Mouse (Mus musculus): ENCODE results near the gene Spib. TPM values are rescaled to one million over a fixed set of nuclear protein-coding genes. Genes with fewer than 3 reads are reported as not detected.

Gene Spib
- not detected for polyA plus RNA-seq (2014; fragmentation: Illumina TruSeq; extraction: RNeasy Lipid Tissue Mini Kit (QIAGEN cat#74804); ENCODE audit: low read depth, low replicate concordance)

GRCm38 (mm10) chr7:44531946-44532732, at the start of gene Spib:
Gene Spib (minus strand): TSS chr7:44532071.

GRCm38 (mm10) chr7:44572213-44572701, 40.4 kb upstream of the Spib start, which contains the start of gene Napsa:
Gene Napsa (plus strand): TSS chr7:44572380.

GRCm38 (mm10) chr7:44553826-44554225, 22.0 kb upstream of the Spib start, which contains the start of gene Nr1h2:
Gene Nr1h2 (minus strand): TSS chr7:44553951.

GRCm38 (mm10) chr7:44548497-44549087, 16.7 kb upstream of the Spib start, which contains the start of gene Pold1:
Gene Pold1 (minus strand): TSS chr7:44548849.

GRCm38 (mm10) chr7:44524502-44524901, 7.4 kb downstream of the Spib start, which contains the start of gene Mybpc2:
Gene Mybpc2 (minus strand): TSS chr7:44524656.

GRCm38 (mm10) chr7:44495992-44496770, 35.7 kb downstream of the Spib start, which contains the start of the genes Emc10 and Fam71e1:
Gene Emc10 (minus strand): TSS chr7:44496529.
Gene Fam71e1 (plus strand): TSS chr7:44496581.

Other genes starting within 250 kb of the Spib start
- gene Clec11a, start 225.2 kb downstream of the Spib start, polyA plus RNA-seq (2014; fragmentation: Illumina TruSeq; extraction: RNeasy Lipid Tissue Mini Kit (QIAGEN cat#74804); ENCODE audit: low read depth, low replicate concordance) = 1.8 TPM
- not detected for gene Shank1, start 221.8 kb downstream of the Spib start, polyA plus RNA-seq (2014; fragmentation: Illumina TruSeq; extraction: RNeasy Lipid Tissue Mini Kit (QIAGEN cat#74804); ENCODE audit: low read depth, low replicate concordance)
- not detected for gene Syt3, start 148.0 kb downstream of the Spib start, polyA plus RNA-seq (2014; fragmentation: Illumina TruSeq; extraction: RNeasy Lipid Tissue Mini Kit (QIAGEN cat#74804); ENCODE audit: low read depth, low replicate concordance)
- gene 1700008O03Rik, start 146.3 kb downstream of the Spib start, polyA plus RNA-seq (2014; fragmentation: Illumina TruSeq; extraction: RNeasy Lipid Tissue Mini Kit (QIAGEN cat#74804); ENCODE audit: low read depth, low replicate concordance) = not detected
- not detected for gene Lrrc4b, start 103.1 kb downstream of the Spib start, polyA plus RNA-seq (2014; fragmentation: Illumina TruSeq; extraction: RNeasy Lipid Tissue Mini Kit (QIAGEN cat#74804); ENCODE audit: low read depth, low replicate concordance)
- gene Aspdh, start 66.7 kb downstream of the Spib start, polyA plus RNA-seq (2014; fragmentation: Illumina TruSeq; extraction: RNeasy Lipid Tissue Mini Kit (QIAGEN cat#74804); ENCODE audit: low read depth, low replicate concordance) = 1.7 TPM
- 1.0 TPM for gene Josd2, start 64.1 kb downstream of the Spib start, polyA plus RNA-seq (2014; fragmentation: Illumina TruSeq; extraction: RNeasy Lipid Tissue Mini Kit (QIAGEN cat#74804); ENCODE audit: low read depth, low replicate concordance)
- gene Emc10, start 35.5 kb downstream of the Spib start, polyA plus RNA-seq (2014; fragmentation: Illumina TruSeq; extraction: RNeasy Lipid Tissue Mini Kit (QIAGEN cat#74804); ENCODE audit: low read depth, low replicate concordance) = 1.4 TPM
- gene Fam71e1, start 35.5 kb downstream of the Spib start, polyA plus RNA-seq (2014; fragmentation: Illumina TruSeq; extraction: RNeasy Lipid Tissue Mini Kit (QIAGEN cat#74804); ENCODE audit: low read depth, low replicate concordance) = not detected
- gene Mybpc2, start 7.4 kb downstream of the Spib start, polyA plus RNA-seq (2014; fragmentation: Illumina TruSeq; extraction: RNeasy Lipid Tissue Mini Kit (QIAGEN cat#74804); ENCODE audit: low read depth, low replicate concordance) = not detected
- not detected for gene Pold1, start 16.8 kb upstream of the Spib start, polyA plus RNA-seq (2014; fragmentation: Illumina TruSeq; extraction: RNeasy Lipid Tissue Mini Kit (QIAGEN cat#74804); ENCODE audit: low read depth, low replicate concordance)
- 1.3 TPM for gene Nr1h2, start 21.9 kb upstream of the Spib start, polyA plus RNA-seq (2014; fragmentation: Illumina TruSeq; extraction: RNeasy Lipid Tissue Mini Kit (QIAGEN cat#74804); ENCODE audit: low read depth, low replicate concordance)
- gene Napsa, start 40.3 kb upstream of the Spib start, polyA plus RNA-seq (2014; fragmentation: Illumina TruSeq; extraction: RNeasy Lipid Tissue Mini Kit (QIAGEN cat#74804); ENCODE audit: low read depth, low replicate concordance) = 869 TPM
- gene Kcnc3, start 58.6 kb upstream of the Spib start, polyA plus RNA-seq (2014; fragmentation: Illumina TruSeq; extraction: RNeasy Lipid Tissue Mini Kit (QIAGEN cat#74804); ENCODE audit: low read depth, low replicate concordance) = 2.7 TPM
- gene Myh14, start 138.8 kb upstream of the Spib start, polyA plus RNA-seq (2014; fragmentation: Illumina TruSeq; extraction: RNeasy Lipid Tissue Mini Kit (QIAGEN cat#74804); ENCODE audit: low read depth, low replicate concordance) = 0.12 TPM
- not detected for gene Izumo2, start 176.7 kb upstream of the Spib start, polyA plus RNA-seq (2014; fragmentation: Illumina TruSeq; extraction: RNeasy Lipid Tissue Mini Kit (QIAGEN cat#74804); ENCODE audit: low read depth, low replicate concordance)
- gene Vrk3, start 216.3 kb upstream of the Spib start, polyA plus RNA-seq (2014; fragmentation: Illumina TruSeq; extraction: RNeasy Lipid Tissue Mini Kit (QIAGEN cat#74804); ENCODE audit: low read depth, low replicate concordance) = 11.6 TPM
- gene Zfp473, start 219.0 kb upstream of the Spib start, polyA plus RNA-seq (2014; fragmentation: Illumina TruSeq; extraction: RNeasy Lipid Tissue Mini Kit (QIAGEN cat#74804); ENCODE audit: low read depth, low replicate concordance) = 0.16 TPM

All from kidney, adult 10 weeks (tissue).